Mouse (Mus musculus): ENCODE data around the gene Zfp592.
"Not testable (repeated sequence)": the region's sequence is repeated elsewhere in the genome, so short reads cannot be mapped to it uniquely, and the experiment has no call there.

Zfp592 gene

DNA sequence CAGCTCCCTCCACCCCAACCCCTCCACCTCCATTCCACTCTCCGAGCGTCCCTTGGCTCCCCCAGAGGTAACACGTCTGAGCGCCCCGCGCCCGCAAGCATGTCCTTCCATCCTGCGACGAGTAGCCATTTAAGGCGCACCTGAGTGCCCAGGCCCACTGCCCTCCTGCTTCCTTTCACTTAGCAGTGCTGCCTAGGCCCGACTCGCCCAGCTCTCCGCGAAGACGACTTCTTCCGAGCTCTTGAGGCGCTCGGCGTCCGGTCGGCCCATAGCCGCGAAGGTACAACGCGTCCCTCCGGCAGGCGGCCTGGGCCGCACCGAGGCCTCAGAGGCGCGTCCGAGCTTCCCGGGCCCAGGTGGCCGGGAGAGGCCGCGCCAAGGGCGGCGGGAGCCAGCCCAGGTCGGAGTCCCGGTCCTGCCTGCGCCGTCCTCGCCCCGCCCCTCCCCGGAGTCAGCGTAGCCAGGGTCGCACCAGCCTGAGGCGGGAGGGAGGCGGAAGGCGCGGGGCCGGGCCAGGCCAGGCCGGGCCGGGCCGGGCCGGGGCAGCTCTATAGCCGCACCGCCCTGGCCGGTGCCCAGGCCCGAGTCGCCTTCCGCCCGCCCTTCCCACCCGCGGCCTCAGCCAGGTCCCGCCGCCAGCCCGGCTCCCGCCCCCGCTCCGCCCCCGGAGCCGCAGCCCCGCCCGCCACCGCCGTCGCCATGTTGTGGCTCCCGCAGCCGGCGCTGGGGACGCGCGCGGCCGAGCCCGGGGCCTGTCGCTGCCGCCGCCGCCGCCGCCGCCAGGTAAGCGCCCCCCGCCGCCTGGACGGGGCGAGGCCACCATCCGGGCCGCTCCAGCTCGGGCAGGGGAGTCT is at the start of gene Zfp592:
TSS of gene Zfp592 (plus strand) at position 702 of the 854 bp plus-strand sequence.
- DNase-seq (ENCODE audit: low read depth), result peak; percentile 92

DNA sequence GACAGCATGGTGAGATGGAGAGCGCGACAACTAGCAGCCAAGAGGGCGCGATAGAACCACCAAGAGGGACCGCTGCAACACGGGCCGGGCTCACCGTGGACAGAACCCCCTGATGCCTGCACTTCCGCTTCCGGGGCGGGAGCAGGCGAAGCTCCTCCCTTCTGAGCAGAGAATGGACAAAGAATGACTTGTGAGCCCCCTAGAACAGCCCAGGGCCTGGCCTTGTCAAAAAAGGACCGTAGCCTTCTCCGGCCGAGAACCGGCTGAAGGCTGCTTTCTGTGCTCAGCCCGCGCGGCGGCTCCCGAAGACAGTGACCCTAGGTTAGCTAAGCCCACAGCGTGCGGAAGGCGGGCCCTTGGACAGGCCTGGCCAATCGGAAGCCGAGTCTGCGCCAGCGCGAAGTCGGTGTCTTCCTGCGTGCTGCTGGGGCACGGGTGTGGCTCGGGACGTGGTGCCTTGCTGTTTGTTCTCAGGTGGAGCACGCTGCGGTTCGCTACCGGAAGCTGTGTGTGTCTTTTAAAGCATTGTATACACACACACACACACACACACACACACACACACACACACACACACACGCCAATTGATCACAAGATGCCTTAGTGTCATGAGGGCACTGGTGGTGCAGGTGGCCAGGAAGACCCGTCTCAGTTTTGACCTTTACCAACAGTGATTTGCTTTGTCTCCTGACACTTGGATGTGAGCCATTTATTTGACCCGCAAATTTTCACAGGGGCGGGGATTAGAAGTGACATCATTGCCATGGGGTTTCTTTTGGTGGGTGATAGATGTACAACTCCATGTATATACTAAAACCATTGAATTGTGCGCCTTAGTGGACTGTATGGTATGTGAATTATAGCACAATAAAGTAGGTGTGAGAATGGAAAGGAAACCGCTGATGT is 45.8 kb upstream of the Zfp592 start, which contains the start of gene Sec11a:
TSS of gene Sec11a (minus strand) at position 336 of the 906 bp plus-strand sequence.
- DNase-seq (ENCODE audit: low read depth), result peak; percentile 93

DNA sequence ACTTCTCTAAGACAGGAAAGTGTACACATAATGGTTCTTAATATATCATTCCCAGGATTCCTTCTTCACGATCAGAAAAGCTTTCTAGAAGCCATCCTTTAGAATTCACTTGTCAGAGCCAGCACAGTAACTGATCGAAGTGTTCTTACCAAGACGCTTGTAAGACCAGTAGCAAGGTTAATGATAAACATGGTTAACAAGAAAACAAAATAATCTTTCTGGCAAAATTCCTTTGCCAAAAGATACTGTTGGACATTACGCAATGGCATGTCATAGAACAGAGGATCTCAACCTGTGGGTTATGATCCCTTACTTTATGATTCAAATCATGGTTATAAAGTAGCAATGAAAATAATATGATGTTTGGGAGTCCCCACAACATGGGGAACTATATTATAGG is 42.0 kb upstream of the Zfp592 start:
- DNase-seq (ENCODE audit: low read depth), result no peak

DNA sequence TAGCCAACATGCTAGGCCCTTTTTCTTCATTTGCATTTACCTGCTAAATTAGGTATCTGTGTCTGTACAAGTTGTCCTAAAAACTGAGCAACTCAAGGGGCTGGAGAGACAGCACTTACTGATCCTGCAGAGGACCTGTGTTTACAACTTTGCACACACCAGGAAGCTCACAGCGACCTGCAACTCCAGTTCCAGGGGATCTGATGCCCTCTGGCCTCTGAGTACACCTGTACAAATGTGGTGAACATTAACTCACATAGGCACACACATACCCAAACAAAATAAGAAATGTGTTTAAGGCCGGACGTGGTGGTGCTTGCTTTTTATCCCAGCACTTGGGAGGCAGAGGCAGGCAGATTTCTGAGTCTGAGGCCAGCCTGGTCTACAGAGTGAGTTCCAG is 41.3 kb upstream of the Zfp592 start:
- no peak for DNase-seq (ENCODE audit: low read depth)

DNA sequence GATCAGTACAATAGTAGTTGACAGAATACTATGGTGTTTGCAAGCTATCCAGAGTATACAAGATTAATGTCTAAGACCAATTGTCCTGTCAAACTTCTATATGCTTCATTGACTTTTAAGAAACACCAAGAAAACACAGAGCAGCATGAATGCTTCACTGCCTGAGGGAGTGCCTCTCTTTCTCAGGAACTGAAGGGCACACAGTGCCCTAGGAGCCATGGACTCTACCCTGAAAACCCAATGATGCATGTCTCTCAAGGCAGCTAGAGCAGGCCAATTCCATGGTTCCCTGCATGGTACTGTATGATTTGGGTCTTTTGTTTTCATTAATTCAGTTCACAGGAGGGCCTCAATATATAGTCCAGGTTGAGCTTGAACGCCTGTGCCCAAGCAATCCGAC is 39.2 kb upstream of the Zfp592 start:
- DNase-seq (ENCODE audit: low read depth), result no peak

DNA sequence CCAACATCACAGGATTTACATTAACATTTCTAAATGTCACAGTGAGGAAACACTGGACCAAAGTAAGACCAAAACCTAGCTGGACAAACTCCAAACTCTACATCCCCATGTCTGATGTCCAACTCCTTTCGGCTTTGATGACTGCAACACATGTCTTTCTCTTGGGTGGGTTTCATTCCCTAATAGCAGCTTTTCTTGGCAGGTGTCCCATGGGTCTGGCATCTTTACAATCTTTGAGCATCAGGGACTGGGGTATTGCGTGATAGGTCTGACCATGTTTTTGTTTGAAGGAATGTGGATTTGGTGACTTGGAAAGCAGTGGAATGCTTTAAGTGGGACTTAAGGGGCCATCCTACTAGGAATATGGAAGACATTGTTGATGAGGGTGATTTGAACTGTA is 36.6 kb upstream of the Zfp592 start:
- no peak for DNase-seq (ENCODE audit: low read depth)

DNA sequence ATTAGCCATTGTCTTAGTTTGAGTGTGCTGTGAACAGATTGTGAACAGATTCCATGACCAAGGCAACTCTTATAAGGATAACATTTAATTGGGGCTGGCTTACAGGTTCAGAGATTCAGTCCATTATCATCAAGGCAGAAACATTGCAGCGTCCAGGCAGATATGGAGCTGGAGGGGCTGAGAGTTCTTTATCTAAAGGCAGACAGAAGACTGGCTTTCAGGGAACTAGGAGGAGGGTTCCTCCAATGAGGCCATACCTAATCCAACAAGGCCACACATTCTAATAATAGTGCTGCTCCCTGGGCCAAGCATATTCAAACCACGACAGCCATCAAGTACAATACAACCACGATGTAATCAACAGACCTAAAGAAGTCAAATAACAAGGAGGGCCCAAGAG is 34.5 kb upstream of the Zfp592 start:
- DNase-seq (ENCODE audit: low read depth), result no peak

DNA sequence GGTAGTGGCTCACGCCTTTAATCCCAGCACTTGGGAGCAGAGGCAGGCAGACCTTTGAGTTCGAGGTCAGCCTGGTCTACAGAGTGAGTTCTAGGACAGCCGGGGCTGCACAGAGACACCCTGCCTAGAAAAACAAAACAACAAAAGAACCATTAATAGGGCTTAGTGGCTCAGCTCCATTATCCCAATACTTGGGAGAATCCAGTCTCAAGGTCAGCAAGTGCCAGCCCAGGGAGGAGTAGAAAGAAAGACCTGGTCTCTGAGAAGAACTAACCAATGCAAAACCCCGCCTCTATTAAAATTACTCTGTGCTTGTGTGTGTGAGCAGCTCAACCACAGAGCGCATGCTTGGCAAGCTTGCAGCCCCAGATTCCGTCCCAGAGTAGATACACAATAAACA is 30.7 kb upstream of the Zfp592 start:
- no peak for DNase-seq (ENCODE audit: low read depth)

DNA sequence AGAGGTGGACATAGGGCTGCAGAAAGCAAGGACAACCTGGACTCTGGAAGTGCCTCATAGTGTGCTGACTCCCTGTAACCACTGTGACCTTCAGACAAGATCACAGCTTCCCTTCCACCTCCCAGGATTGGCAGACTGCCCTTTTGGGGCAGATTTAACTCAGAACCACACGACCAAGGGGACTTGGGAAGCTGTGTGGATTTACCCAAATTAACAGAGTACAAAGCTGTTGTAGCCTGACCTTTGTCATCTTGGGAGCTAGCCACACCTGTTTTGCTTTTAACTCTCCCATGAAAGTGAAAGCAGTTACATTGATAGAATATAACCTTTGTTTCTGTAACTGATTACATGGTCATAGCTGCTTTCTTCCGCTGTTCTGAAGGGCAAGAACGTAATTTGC is 22.6 kb upstream of the Zfp592 start:
- DNase-seq (ENCODE audit: low read depth), result no peak

DNA sequence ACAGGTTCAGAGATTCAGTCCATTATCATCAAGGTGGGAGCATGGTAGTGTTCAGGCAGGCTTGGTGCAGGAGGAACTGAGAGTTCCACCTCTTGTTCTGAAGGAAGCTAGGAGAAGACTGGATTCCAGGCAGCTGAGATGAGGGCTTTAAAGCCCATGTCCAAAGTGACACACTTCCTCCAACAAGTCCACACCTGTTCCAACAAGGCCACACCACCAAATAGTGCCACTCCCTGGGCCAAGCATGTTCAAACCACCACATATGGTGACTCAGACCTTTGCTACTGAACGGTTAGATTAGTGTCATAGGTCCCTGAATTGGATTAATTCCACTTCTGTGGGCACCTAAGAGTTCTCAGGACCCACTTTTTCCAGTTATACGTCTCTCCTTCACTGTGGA is 22.1 kb upstream of the Zfp592 start:
- no peak for DNase-seq (ENCODE audit: low read depth)

DNA sequence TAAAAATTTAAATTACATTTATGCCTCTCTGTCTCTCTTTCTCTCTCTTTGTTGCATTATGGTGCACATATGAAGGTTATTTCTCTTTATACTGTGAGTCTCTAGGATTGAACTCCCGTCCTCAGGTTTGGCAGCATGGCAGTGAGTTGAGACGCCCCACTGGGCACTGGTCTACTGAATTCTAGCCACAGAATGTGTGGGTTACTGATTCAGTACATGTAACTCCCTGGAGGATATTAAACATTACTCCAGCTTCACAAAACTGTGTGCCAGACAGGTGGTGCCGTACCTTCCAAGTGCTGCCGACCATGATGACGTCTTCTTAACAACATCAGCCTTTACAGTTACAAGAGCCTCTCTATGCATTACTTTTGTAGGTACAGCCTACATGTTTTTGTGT is 21.4 kb upstream of the Zfp592 start:
- no peak for DNase-seq (ENCODE audit: low read depth)

DNA sequence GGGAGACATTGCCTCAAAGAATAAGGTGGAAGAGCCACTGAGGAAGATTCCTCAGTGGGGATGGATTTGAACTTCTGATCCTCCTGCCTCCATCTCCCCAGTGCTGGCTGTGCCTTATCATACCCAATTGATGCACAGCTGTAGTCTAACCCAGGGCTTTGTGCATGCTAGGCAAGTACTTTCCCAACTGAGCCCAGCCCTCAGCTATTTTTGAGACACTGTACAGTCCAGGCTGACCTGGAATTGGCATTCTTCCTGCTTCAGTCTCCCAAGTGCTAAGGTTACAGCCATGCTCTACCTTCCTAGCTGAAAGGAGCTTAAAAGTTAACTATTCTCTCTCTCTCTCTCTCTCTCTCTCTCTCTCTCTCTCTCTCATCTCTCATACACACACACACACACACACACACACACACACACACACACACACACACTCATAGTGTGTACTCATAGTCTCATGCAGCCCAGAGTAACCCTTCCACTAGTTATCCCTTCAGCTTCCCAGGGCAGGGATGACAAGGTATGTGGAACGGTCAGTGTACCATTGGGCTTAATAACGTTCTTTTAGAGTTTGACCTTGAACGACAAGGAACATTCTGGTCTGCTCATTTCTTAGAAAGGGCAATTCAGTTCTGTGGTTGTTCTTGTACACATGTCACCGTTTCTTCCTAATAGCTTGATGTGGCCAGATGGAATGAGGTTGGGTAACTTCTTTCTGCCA is 20.4 kb upstream of the Zfp592 start:
- DNase-seq (ENCODE audit: low read depth), result not testable (repeated sequence)

DNA sequence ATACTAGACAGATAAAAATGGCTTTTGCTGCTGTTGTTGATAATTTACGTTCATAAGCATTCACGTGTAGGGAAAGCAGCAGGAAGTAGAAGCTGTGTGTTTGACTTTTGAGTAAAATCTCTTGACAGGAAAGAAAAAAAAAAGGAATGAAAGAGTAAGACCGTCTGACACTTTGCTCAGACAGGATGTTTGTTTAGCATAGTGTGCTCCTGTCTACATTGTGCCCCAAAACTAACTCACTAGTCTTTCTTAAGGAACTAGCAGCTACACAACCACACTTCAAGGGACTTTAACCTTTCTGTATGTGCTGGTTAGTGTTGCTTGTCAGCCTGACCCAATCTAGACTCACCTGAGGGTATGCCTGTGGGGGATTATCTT is 19.9 kb upstream of the Zfp592 start:
- not testable (repeated sequence) for DNase-seq (ENCODE audit: low read depth)

DNA sequence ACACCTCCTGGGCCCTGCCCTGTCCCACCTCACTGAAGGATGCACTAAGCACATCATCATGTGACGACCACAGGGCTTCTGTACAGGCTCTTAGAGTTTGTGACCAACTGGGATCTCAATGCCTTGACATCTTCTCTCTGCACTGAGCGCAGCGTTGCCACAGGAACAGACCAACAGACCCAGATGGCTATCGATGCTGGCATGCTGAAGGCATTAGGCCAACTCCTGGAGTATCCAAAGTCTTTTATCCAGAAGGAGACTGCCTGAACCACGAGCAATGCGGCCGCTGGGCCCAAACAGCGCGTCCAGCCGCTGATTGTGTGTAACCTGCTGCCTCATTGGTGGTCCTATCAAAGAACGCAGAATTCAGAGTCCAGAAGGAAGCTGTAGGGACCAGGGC is 12.9 kb upstream of the Zfp592 start:
- DNase-seq (ENCODE audit: low read depth), result no peak

DNA sequence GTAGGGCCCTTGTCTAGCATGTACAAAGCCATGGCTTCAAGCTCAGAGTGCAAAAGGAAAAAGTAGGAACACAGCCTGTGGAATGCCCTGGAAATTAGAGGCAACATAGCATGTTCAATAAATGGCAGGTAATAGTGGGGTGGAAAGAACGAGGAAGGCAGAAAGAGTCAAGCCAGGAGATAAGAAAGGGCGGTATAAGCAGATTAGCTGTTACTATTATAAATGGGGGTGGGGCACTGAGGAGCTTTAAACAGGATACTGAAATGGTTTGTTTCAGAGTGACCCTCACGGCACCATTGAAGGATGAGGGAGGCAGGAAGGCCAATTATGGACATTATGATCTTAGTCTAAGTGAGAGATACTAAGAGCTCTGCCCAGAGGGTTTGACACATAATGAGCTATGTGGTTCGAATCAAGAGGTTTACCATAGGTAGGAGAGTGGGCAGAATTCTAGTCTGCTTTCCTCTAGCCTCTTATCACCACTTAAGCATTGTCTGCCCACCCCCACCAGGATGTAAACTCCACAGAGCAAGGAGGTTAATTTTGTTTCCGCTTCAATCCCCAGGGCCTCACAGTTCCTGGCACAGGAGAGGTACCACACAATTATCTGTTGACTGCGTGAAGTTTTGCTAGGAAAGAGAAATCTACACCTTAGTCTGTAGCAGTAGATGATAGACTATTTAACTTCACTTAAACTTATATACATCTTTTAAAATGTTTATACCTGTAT is 6.9 kb upstream of the Zfp592 start:
- DNase-seq (ENCODE audit: low read depth), result no peak

DNA sequence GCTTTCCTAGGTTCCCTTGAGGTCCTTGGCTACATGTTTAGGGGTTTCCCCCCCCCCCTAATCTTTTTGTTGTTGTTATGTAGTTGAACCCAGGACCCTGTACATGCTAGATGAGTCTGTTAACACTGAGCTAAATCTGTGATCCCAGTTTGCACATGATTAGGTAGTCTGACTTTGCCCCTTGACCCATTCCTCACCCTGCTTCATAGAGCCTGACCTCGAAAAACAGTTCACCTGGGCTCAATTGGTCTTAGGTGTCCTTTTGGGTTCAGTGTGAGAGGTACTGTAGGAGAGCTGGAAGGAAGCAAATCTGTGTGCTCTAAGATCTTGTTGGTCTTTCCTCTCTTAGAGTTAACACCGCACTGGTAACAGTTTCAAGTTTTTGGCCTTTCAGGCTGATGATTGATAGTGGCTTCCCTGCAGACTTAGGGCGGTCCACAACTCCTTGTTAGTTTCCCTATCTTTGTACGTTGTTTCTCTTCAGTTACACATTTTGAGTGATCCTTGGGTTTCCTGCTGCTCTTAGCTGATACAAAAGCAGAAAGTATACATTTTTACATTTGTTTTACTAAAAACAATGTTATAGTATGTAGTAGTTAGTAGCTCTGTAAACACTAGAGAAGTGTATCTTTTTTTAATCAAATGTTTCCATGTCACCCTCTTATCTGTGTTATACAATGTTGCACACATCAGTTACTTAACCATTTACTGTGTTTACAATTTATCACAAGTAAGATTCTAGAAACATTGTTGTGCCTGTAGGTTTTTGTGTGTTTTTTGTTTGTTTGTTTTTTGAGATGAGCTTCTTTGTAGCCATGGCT is 5.5 kb upstream of the Zfp592 start:
- no peak for DNase-seq (ENCODE audit: low read depth)

DNA sequence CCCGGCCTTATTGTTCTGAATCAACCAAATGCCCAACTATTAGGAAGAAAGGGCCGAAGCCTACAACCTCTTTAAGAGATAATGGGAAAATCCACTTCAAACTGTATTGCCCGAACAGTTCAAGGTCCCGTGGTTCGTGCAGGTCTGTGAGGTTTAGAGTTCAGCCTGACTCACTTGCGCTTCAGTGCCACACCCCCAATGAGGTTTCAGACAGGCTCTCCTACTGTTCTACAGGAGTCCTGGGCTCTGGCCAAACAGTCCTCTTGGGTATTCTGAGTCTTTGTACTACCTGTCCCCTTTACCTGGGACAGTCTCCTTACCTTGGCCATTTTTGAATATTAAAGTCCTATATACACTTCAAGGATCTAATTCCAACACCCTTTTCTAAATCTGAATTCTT is 3.2 kb upstream of the Zfp592 start:
- no peak for DNase-seq (ENCODE audit: low read depth)

DNA sequence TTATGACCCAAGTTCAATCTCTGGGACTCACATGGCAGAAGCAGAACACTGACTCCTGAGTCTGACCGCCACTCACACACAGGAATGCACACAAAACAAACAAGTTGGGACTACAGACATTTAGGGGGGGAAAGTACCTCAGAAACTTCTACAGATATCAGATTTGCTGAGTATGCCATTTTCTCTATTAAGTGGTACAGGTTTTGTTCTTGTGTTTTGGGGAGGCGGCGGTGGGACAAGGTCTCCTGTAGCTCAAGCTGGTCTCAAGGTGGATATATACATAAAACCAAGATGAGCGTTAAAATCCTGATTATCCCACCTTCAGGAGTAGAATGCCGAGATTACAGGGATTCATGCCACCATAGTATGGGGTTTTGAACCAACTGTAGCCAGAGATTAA is 1.9 kb upstream of the Zfp592 start:
- no peak for DNase-seq (ENCODE audit: low read depth)

DNA sequence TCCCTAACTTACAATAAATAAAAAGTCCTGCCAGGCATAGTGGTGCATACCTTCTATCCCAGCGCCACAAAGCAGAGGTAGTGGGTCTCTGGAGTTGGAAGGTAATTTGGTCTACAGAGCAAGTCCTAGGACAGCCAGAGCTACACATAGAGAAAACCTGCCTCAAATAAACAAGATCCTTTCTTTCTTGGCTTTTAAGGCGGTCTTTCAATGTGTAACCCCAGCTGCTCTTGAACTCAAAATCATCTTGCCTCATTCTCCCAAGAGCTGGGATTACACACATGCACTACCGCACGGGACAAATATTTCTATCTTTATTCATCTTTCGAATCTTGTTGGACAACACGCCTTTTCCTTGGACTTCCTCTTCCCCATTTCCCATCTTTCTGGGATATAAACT is 1.4 kb upstream of the Zfp592 start:
- DNase-seq (ENCODE audit: low read depth), result peak; percentile 44

DNA sequence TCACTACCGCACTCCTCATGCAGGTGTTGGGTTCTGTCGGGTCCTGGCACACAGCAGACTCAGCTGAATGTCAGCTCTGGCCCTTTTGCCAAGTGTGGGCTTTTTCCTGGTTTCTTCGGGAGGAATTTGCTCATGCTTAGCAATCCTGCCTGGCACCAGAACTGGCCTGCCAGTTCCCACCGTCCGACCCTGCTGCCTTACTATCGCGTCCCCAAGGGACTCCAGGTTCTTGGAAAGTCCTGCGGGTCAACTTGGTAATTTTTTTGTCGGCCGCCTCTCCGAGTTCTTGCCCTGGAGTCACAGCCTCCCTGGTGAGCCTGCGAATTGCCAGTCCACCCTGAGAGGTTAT is 876 bp upstream of the Zfp592 start:
- peak; percentile 54 for DNase-seq (ENCODE audit: low read depth)

Data from NIH3T3 (cell line).